Mouse (Mus musculus) MEL (cell line): ENCODE measurements around the gene Zbtb8os. TPM values are rescaled to one million over a fixed set of nuclear protein-coding genes. Genes with fewer than 3 reads are reported as not detected.

ENCODE experiments used
- DNase-seq: peaks from one replicate; pipeline ENCODE4 v3.0.0; 2011; ENCODE audit warnings: low read depth, low spot score
- H3K27ac ChIP-seq: 2 replicates; pipeline ENCODE4 v1.5.1; 2012; ENCODE audit warnings: low read depth, mild to moderate bottlenecking, control low read depth, low read length, moderate library complexity; ENCODE audit not compliant: control insufficient read depth
- H3K27me3 ChIP-seq, 2 experiments: fragments of 150-350 bp in 1 of 2; sonication (generic) in 1 of 2; 2 replicates each; pipeline ENCODE4 v1.6.1; 2012; ENCODE audit warnings: low read length in 2 of 2, mild to moderate bottlenecking in 2 of 2, improper control_type of control experiment in 1 of 2, moderate library complexity in 1 of 2; ENCODE audit not compliant: insufficient read depth in 2 of 2, control insufficient read depth in 1 of 2
- H3K36me3 ChIP-seq, 2 experiments: 2 replicates each; pipeline ENCODE4 v1.6.1; 2012 to 2014; ENCODE audit warnings: low read length in 2 of 2, improper control_type of control experiment in 1 of 2, inconsistent platforms in 1 of 2, mild to moderate bottlenecking in 1 of 2; ENCODE audit not compliant: insufficient read depth in 2 of 2, control insufficient read depth in 1 of 2
- H3K4me1 ChIP-seq, 2 experiments: fragments of 150-350 bp in 1 of 2; sonication (generic) in 1 of 2; 2 replicates each; pipeline ENCODE4 v1.6.1; 2012; ENCODE audit warnings: low read length in 2 of 2, improper control_type of control experiment in 1 of 2, mild to moderate bottlenecking in 1 of 2; ENCODE audit not compliant: insufficient read depth in 2 of 2, control insufficient read depth in 1 of 2
- H3K4me3 ChIP-seq, 2 experiments: fragments of 150-350 bp in 1 of 2; sonication (generic) in 1 of 2; 2 replicates each; pipeline ENCODE4 v1.5.1; 2012; ENCODE audit warnings: low read depth in 2 of 2, low read length in 2 of 2, mild to moderate bottlenecking in 2 of 2, moderate library complexity in 2 of 2, control low read depth in 1 of 2, improper control_type of control experiment in 1 of 2; ENCODE audit not compliant: control insufficient read depth in 1 of 2, insufficient read depth in 1 of 2
- H3K79me2 ChIP-seq: 2 replicates; pipeline ENCODE4 v1.6.1; 2012; ENCODE audit warnings: mild to moderate bottlenecking, low read length, moderate library complexity; ENCODE audit not compliant: control insufficient read depth, poor library complexity, insufficient read depth
- H3K9ac ChIP-seq: 2 replicates; pipeline ENCODE4 v1.6.1; 2012; ENCODE audit warnings: low read depth, mild to moderate bottlenecking, control low read depth, low read length, moderate library complexity; ENCODE audit not compliant: control insufficient read depth, poor library complexity, severe bottlenecking
- H3K9me3 ChIP-seq: fragments of 150-350 bp; sonication (generic); replicated peaks from 2 replicates; pipeline ENCODE4 v1.6.1; 2012; ENCODE audit warnings: mild to moderate bottlenecking, low read length, improper control_type of control experiment, moderate library complexity; ENCODE audit not compliant: insufficient read depth
- BHLHE40 ChIP-seq: IDR thresholded peaks from 2 replicates; pipeline ENCODE4 v1.6.1; 2012; ENCODE audit warnings: low read depth, mild to moderate bottlenecking, inconsistent platforms, low read length, improper control_type of control experiment, borderline replicate concordance
- CHD2 ChIP-seq: IDR thresholded peaks from 2 replicates; pipeline ENCODE4 v1.6.1; 2011; ENCODE audit warnings: low read length, improper control_type of control experiment
- ETS1 ChIP-seq: IDR thresholded peaks from 2 replicates; pipeline ENCODE4 v1.6.1; 2012; ENCODE audit warnings: low read depth, mild to moderate bottlenecking, inconsistent platforms, low read length, improper control_type of control experiment, moderate library complexity
- GATA1 ChIP-seq: IDR thresholded peaks from 2 replicates; pipeline ENCODE4 v1.6.1; 2011; ENCODE audit warnings: low read depth, low read length, improper control_type of control experiment
- JUND ChIP-seq: IDR thresholded peaks from 2 replicates; pipeline ENCODE4 v1.6.1; 2011; ENCODE audit warnings: low read depth, mild to moderate bottlenecking, improper control_type of control experiment, low read length
- MAFK ChIP-seq: IDR thresholded peaks from 2 replicates; pipeline ENCODE4 v1.6.1; 2011; ENCODE audit warnings: low read depth, mild to moderate bottlenecking, low read length, improper control_type of control experiment, borderline replicate concordance
- MAZ ChIP-seq: IDR thresholded peaks from 2 replicates; pipeline ENCODE4 v1.6.1; 2012; ENCODE audit warnings: low read depth, mild to moderate bottlenecking, inconsistent platforms, low read length, improper control_type of control experiment
- MXI1 ChIP-seq: IDR thresholded peaks from 2 replicates; pipeline ENCODE4 v1.6.1; 2011; ENCODE audit warnings: mild to moderate bottlenecking, low read depth, low read length, improper control_type of control experiment
- NELFE ChIP-seq: IDR thresholded peaks from 2 replicates; pipeline ENCODE4 v1.6.1; 2011; ENCODE audit warnings: low read depth, low read length, improper control_type of control experiment
- POLR2A ChIP-seq, 2 experiments: IDR thresholded peaks; 2 replicates each; pipeline ENCODE4 v1.6.1; 2011 to 2012; ENCODE audit warnings: low read length in 2 of 2, mild to moderate bottlenecking in 2 of 2, control low read depth in 1 of 2, improper control_type of control experiment in 1 of 2, low read depth in 1 of 2, moderate library complexity in 1 of 2; ENCODE audit not compliant: control insufficient read depth in 1 of 2, insufficient read depth in 1 of 2, poor library complexity in 1 of 2
- POLR2AphosphoS2 ChIP-seq: IDR thresholded peaks from 2 replicates; pipeline ENCODE4 v1.6.1; 2011; ENCODE audit warnings: low read length, improper control_type of control experiment
- RAD21 ChIP-seq: IDR thresholded peaks from 2 replicates; pipeline ENCODE4 v1.6.1; 2011; ENCODE audit warnings: mild to moderate bottlenecking, low read depth, low read length, improper control_type of control experiment
- RCOR1 ChIP-seq: IDR thresholded peaks from 2 replicates; pipeline ENCODE4 v1.6.1; 2012; ENCODE audit warnings: low read depth, mild to moderate bottlenecking, inconsistent platforms, low read length, improper control_type of control experiment
- TBP ChIP-seq: IDR thresholded peaks from 2 replicates; pipeline ENCODE4 v1.8.0; 2011; ENCODE audit warnings: low read depth, low read length, improper control_type of control experiment
- ZC3H11A ChIP-seq: IDR thresholded peaks from 2 replicates; pipeline ENCODE4 v1.6.1; 2012; ENCODE audit warnings: low read depth, mild to moderate bottlenecking, inconsistent platforms, low read length, improper control_type of control experiment
- ZMIZ1 ChIP-seq: IDR thresholded peaks from 2 replicates; pipeline ENCODE4 v1.6.1; 2012; ENCODE audit warnings: low read depth, mild to moderate bottlenecking, inconsistent platforms, low read length, improper control_type of control experiment, moderate library complexity
- ZNF384 ChIP-seq: IDR thresholded peaks from 2 replicates; pipeline ENCODE4 v1.6.1; 2012; ENCODE audit warnings: low read depth, mild to moderate bottlenecking, inconsistent platforms, low read length, improper control_type of control experiment
- polyA plus RNA-seq, 2 experiments: library from polyadenylated mRNA; stranded (reverse) in 1 of 2; unstranded in 1 of 2; fragments of >175 nt in 1 of 2; fragments of >200 nt in 1 of 2; gene quantifications; 2 replicates each; pipeline versions ENCODE4 v1.2.1 to v1.2.4; 2012; ENCODE audit warnings: low replicate concordance in 2 of 2, low read depth in 1 of 2; ENCODE audit not compliant: insufficient read length in 2 of 2, insufficient read depth in 1 of 2, missing spikeins in 1 of 2
- total RNA-seq: library from RNA; depleted of rRNA; stranded (reverse); fragments of 300-350 nt; gene quantifications from 2 replicates; pipeline ENCODE4 v1.2.3, GENCODE M21; 2012

The Zbtb8os gene
- total and polyA plus RNA-seq, 3 experiments = 16.7 to 22.6 TPM; not detected in 1

- DNase-seq = no peak
- Histone ChIP-seq H3K4me3 (peak within 1 kb of the TSS; percentile 56 to 66), H3K9ac (peak within 1 kb of the TSS; percentile 62), H3K9me3 (no peaks in the 10 kb centered on the region), H3K27me3 (peaks cover 6 to 10% of the 10 kb centered on the region in 2 experiments), H3K36me3 (peaks cover 0 to 2% of the 10 kb centered on the region in 2 experiments; a peak in 1 of 4 replicates), H3K79me2 (no peaks in the 10 kb centered on the region; the same call in 1 of the 2 replicates), H3K27ac (no peak within 1 kb of the TSS), H3K4me1 (0 out of 4 replicates have a peak, but pooled peaks cover 0 to 6% of the 10 kb centered on the region in 2 experiments)
- no peak for TF ChIP-seq RCOR1
- TF ChIP-seq RAD21 = no peak
- TF ChIP-seq MXI1 = no peak
- TF ChIP-seq POLR2AphosphoS2 = no peak
- no peak for TF ChIP-seq TBP
- no peak for TF ChIP-seq GATA1
- TF ChIP-seq ZC3H11A = no peak
- no peak for TF ChIP-seq CHD2
- no peak for TF ChIP-seq ZNF384
- TF ChIP-seq NELFE = no peak
- TF ChIP-seq MAZ = no peak
- TF ChIP-seq BHLHE40 = no peak
- no peak for TF ChIP-seq ETS1
- TF ChIP-seq ZMIZ1 = no peak
Measured at GRCm38 (mm10) chr4:129287472-129287981, 48.0 kb upstream of the Zbtb8os start, which contains the start of gene Sync. Sync (plus strand) TSS chr4:129287617.

- H3K27me3 ChIP-seq = peaks cover 6 to 10% of the 10 kb centered on the region in 2 experiments
Measured at GRCm38 (mm10) chr4:129288067-129288466, 47.4 kb upstream of the Zbtb8os start.

More at GRCm38 (mm10) chr4:129288067-129288466, 47.4 kb upstream of the Zbtb8os start:
- no peak for DNase-seq
- H3K27ac ChIP-seq = no peak overlapping the region
- peaks cover 0 to 2% of the 10 kb centered on the region in 2 experiments; a peak in 1 of 4 replicates for H3K36me3 ChIP-seq
- no peaks in the 10 kb centered on the region for H3K9me3 ChIP-seq
- H3K4me1 ChIP-seq = 0 out of 4 replicates have a peak, but pooled peaks cover 0 to 7% of the 10 kb centered on the region in 2 experiments
- no peaks in the 10 kb centered on the region; the same call in 1 of the 2 replicates for H3K79me2 ChIP-seq
- no peak for TF ChIP-seq MAFK
- no peak for TF ChIP-seq POLR2A (IDR thresholded peaks at IDR 0.05; ENCODE audit: control insufficient read depth in 1 of 2, insufficient read depth in 1 of 2, low read depth in 1 of 2, low read length in 2 of 2, poor library complexity in 1 of 2)
- TF ChIP-seq ZNF384 = 0 out of 2 replicates have a peak, but pooled peaks have one; percentile 5
- TF ChIP-seq JUND = no peak
- peak overlapping the region; percentile 62; the same call in 1 of the 2 replicates for H3K9ac ChIP-seq
- H3K4me3 ChIP-seq = no peak overlapping the region
